Mouse (Mus musculus): Measurements from ENCODE around the gene Npepps. TPM values are rescaled to one million over a fixed set of nuclear protein-coding genes. Genes with fewer than 3 reads are reported as not detected.

Gene Npepps
- polyA plus RNA-seq (2014; fragmentation: Illumina TruSeq; extraction: RNeasy Lipid Tissue Mini Kit (QIAGEN cat#74804); ENCODE audit: low read depth, low replicate concordance) = 144 TPM

GRCm38 (mm10) chr11:97280216-97280861, at the start of gene Npepps:
Gene Npepps (minus strand): TSS chr11:97280638.

DNA sequence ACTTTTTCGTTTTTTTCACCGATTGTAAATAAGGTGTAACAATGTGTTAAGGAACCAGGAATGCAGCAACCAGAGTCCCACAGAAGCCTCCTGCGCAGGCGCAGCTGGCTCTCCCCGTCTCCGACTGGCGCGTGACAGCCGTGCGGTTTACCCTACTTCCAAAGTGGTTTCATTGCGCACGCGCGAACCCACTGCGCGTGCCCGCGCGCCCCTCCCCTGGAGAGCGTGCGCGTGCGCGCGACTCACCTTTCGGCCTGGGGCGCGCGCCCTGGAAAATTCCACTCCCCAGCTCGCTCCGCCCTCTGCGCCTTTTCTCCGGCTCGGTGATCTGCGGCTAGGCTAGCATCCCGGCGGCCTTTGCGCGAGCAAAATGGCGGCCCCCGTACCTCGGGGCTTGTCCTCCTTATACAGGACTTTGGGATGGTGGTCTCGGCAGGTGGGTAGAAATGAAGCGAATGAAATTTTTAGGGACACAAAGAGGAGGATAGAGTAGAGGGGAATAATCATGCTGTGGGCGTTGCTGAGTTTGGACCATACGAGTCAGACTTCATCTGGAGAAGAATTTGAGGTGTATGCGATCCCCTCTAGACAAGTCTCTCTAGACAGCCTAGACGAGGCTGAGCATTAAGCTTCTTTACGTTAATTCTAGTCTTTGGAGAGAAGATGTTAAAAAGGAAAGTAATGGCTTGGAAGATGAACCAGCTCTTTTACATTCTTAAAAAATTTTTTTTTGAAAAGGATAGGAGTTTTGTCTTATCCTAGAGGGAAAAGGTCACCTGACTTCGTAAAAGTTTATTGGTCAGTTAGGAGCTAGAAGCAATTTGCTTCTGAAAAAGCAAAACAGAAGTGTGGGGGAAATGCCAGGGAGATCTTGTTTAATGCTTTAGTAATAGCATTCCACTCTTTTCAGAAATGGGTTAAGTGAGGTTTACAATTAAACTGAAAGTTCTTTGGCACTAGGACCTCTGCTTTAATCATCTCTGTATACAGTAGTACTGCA, 35.4 kb upstream of the Npepps start, which contains the start of gene Mrpl45:
Gene Mrpl45, plus strand, starts transcription at position 213 of the 1,000 bp plus-strand sequence.

DNA sequence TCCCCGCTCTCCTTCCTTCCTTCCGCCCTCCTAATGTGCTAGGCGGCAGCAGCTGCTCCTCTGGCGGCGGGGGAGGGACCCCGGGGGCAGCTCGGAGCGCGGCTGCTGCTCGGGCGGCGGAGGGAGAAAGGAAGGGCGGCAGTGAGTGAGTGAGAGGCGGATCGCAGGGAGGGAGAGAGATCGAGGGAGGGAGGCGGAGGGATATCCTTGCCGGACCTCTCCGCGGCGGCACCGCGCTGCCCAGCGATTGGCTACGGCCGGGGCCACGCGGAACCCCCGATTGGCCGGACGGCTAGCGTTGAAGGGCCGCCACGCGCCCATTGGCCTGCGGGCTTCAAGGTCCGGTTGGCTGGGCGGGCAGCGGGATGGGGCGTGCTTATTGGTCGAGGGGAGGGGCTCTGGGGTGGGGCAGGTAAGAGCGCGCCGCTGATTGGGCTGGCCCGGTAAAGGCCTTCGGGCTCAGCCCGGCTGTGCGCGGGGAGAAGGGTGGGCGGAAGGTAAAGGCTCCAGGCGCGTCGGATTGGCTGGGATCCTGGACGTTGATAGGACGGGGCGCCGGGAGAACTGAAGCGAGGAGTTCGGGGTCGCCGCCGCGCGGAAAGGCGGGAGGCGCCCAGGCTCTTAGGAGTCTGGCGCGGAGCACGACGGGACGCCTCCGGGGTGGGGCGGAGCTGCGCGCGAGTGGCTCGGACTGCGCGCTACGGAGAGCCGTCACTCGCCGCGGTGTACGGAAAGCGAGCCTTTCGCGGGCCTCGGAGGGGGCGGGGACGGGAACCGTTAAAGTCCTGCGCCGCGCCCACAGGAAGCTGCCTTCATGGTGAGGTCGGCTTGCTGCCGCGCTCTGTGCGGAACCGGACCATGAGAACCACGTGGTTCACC, 92.4 kb downstream of the Npepps start, which contains the start of gene Kpnb1:
Gene Kpnb1, minus strand, starts transcription at position 118 of the 879 bp plus-strand sequence.

Other genes with a start within 250 kb of the Npepps start
- not detected for gene Lrrc46, start 239.2 kb downstream of the Npepps start, polyA plus RNA-seq (2014; fragmentation: Illumina TruSeq; extraction: RNeasy Lipid Tissue Mini Kit (QIAGEN cat#74804); ENCODE audit: low read depth, low replicate concordance)
- 10.6 TPM for gene Mrpl10, start 239.1 kb downstream of the Npepps start, polyA plus RNA-seq (2014; fragmentation: Illumina TruSeq; extraction: RNeasy Lipid Tissue Mini Kit (QIAGEN cat#74804); ENCODE audit: low read depth, low replicate concordance)
- gene Osbpl7, start 230.0 kb downstream of the Npepps start, polyA plus RNA-seq (2014; fragmentation: Illumina TruSeq; extraction: RNeasy Lipid Tissue Mini Kit (QIAGEN cat#74804); ENCODE audit: low read depth, low replicate concordance) = 1.5 TPM
- not detected for gene Tbx21, start 165.3 kb downstream of the Npepps start, polyA plus RNA-seq (2014; fragmentation: Illumina TruSeq; extraction: RNeasy Lipid Tissue Mini Kit (QIAGEN cat#74804); ENCODE audit: low read depth, low replicate concordance)
- gene Tbkbp1, start 129.1 kb downstream of the Npepps start, polyA plus RNA-seq (2014; fragmentation: Illumina TruSeq; extraction: RNeasy Lipid Tissue Mini Kit (QIAGEN cat#74804); ENCODE audit: low read depth, low replicate concordance) = 0.32 TPM
- gene Kpnb1, start 92.8 kb downstream of the Npepps start, polyA plus RNA-seq (2014; fragmentation: Illumina TruSeq; extraction: RNeasy Lipid Tissue Mini Kit (QIAGEN cat#74804); ENCODE audit: low read depth, low replicate concordance) = 117 TPM
- gene Mrpl45, start 35.1 kb upstream of the Npepps start, polyA plus RNA-seq (2014; fragmentation: Illumina TruSeq; extraction: RNeasy Lipid Tissue Mini Kit (QIAGEN cat#74804); ENCODE audit: low read depth, low replicate concordance) = 29.8 TPM
- 0.09 TPM for gene Gpr179, start 71.4 kb upstream of the Npepps start, polyA plus RNA-seq (2014; fragmentation: Illumina TruSeq; extraction: RNeasy Lipid Tissue Mini Kit (QIAGEN cat#74804); ENCODE audit: low read depth, low replicate concordance)
- gene Socs7, start 81.9 kb upstream of the Npepps start, polyA plus RNA-seq (2014; fragmentation: Illumina TruSeq; extraction: RNeasy Lipid Tissue Mini Kit (QIAGEN cat#74804); ENCODE audit: low read depth, low replicate concordance) = 6.6 TPM
- gene Arhgap23, start 134.9 kb upstream of the Npepps start, polyA plus RNA-seq (2014; fragmentation: Illumina TruSeq; extraction: RNeasy Lipid Tissue Mini Kit (QIAGEN cat#74804); ENCODE audit: low read depth, low replicate concordance) = 2.2 TPM
- gene 4933428G20Rik, start 219.7 kb upstream of the Npepps start, polyA plus RNA-seq (2014; fragmentation: Illumina TruSeq; extraction: RNeasy Lipid Tissue Mini Kit (QIAGEN cat#74804); ENCODE audit: low read depth, low replicate concordance) = not detected

All from sigmoid colon, adult 10 weeks (tissue).